Mouse (Mus musculus) layer of hippocampus, postnatal 36 days (tissue): ENCODE measurements at regions not wholly inside any gene's neighbourhood (a gene's known extent, or its start where the extent isn't known, plus 50 kb on each side); places are given as distances from the start of the nearest gene placed in this dataset.
"Not testable (repeated sequence)": the region's sequence is repeated elsewhere in the genome, so short reads cannot be mapped to it uniquely, and the experiment has no call there.

ENCODE experiments used
- DNase-seq, 2 experiments: peaks; one replicate each; pipeline ENCODE4 v3.0.0; 2022

DNA sequence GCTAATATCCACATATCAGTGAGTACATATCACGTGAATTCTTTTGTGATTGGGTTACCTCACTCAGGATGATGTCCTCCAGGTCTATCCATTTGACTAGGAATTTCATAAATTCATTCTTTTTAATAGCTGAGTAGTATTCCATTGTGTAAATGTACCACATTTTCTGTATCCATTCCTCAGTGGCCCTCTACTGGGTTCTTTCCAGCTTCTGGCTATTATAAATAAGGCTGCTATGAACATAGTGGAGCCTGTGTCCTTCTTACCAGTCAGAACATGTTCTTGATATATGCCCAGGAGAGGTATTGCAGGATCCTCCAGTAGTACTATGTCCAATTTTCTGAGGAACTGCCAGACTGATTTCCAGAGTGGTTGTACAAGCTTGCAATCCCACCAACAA, 884.0 kb upstream of the Lrrc4c start:
- DNase-seq = not testable (repeated sequence)

DNA sequence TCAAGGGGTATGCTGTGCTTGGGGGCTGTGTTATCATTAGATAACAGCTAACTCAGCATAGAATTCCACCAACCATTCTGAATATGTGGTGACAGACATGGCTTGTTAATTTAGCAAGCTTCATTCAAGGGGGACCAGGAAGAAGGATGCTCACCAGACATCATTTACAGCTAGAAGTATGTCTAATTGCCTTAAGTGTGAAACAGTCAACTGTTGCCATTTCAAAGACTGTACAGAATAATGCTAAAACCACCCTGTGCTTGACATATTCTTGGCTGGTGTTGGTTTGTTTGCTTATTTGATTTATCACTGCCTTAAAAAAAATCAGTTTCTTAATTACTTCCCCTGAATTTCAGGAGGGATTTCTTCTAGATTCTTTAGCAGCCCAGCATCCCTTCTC, 877.0 kb upstream of the Lrrc4c start:
- no peak for DNase-seq

DNA sequence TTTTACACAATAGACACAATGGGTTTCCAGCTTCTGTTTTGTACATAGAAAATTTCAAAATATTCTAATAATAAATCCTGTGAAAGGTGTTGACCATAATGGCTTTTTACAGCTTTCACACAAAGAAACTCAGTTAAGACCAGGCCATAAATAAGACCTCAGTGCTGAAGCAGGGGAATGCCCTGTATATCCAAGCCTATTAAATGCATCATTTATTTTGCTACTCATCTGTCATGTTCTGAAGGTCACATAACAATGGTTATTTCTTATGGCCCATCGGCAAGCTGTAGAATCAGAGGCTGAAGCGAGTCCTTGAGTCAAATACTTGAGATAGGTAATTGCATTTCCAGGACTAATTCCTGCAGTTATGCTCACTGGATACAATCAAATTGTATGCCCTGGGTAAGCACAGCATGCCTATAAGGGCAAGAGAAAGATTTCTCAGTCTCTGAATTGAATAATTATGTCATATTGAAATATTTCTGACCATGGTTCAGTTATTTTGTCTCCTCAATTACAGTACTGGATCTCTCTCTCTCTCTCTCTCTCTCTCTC, 874.6 kb upstream of the Lrrc4c start:
- DNase-seq = no peak

DNA sequence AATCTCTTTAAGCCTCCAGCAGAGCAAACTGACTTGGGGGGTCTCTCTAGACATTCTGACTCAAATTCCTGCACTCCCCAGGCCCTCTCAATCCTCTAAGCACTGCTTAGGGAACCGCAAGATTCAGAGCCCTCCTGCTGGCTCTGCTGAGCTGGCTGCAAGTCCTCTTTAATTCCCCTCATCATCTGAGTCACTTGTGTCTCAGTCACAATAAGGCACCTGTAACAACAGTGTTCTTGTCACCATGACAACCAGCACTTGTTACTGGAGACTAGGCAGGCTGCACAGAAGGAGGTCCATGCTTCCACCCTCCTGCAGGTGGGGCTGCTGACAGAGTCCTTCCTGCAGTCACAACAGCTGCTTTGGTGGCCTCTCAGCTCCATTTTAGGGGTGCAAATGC, 869.1 kb upstream of the Lrrc4c start:
- DNase-seq = no peak

DNA sequence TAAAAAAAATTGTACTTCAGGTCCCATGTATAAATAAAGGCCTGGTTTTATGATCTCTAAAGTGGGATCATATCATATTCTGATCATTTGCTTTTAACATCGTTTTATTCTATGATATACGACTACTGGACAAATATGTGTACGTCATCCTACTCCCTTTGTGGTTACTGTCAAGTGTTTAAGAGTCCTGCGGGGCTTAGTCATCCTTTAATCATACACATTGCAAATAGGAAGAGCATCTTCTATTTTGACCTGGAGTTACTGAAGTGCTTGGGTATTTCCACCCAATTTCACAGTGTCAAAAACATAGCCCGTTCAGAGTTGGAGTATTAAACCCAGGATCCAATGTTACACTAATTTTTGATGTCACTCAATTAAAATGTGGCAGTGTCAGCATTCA, 838.1 kb upstream of the Lrrc4c start:
- DNase-seq = no peak

DNA sequence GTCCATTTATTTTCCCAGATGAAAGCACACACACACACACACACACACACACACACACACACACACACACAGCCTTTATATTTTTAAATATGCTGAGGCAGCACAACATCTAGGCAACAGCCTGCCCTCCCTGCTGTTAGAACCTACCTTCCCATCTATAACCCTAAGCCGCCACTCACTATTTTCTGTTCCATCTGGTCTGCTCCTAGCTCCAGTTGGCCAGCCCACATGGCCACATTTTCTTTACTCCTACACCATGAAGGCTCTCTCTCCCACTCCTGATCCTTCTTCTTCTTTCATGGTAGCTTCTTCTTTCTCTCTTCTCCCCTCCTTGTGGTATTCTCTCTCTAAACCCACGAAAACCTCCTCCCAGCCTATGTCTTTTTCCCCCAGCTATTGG, 834.6 kb upstream of the Lrrc4c start:
- DNase-seq = peak in 1 of 2 experiments; percentile 10

DNA sequence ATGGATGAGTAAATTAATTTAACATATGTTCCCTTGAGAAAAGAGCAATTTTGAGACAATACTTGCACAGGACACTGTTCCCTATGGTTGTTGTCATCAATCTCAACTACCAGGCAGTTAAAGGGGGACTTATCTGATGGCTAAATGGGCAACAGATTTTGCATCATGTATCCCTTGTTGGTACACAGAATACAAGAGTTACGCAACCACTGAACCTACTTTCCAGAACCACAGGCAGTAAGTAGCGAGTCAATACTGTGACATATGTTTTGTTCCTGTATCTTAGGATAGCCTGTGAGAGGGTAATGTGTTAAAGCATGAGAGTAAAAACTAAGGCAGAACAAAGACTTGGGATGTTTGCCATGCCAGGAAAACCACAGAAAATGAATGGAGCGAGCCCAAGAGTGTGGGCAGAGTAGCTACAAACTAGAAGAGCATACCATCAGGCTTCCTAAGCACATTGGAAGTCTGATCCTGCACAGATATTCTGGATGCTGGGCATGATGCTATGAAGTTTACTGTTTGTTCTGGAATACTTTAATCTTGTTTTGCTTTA, 830.3 kb upstream of the Lrrc4c start:
- DNase-seq = no peak

DNA sequence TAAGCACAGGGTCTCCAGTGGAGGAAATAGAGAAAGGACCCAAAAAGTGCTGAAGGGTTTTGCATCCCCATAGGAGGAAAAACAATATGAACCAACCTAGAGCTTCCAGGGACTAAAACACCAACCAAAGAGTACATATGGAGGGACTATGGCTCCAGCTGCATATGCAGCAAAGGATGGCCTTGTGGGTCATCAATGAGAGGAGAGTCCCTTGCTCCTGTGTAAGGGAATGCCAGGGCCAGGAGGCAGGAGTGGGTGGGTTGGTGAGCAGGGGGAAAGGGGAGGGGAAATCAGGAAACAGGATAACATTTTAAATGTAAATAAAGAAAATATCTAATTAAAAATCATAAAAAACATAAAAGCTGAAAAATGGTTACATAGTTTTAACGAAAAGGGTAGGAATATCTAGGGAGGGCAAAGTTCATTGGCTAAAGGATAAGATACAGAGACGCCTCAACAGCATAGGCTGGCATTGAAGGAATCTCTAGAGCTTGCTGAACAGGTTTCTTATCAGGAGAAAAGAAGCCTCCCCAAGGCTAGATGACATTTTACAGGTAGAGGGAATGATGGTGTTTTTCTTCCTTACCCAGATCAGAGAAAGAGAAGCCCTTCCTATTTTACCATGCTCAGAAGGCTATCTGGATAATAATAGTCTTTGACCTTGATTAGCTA, 823.8 kb upstream of the Lrrc4c start:
- no peak for DNase-seq

DNA sequence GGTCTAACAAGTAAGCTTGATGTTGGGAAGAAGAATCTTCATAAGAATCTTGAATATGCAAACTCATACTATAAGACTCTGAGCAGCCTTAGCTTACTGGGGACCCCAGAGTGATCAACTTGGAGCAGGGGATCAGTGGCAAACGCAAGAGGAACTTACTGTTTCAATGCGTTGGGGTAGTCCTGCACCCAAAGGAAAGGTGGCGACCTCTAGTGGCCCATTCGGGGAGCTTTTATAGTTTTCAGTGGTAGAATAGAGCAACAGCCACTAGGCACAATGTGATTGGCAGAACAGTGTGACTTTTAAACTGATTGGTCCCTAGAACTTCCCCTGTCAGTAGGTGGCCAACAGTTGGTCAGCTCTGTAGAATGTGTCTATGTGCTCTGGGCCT, 823.3 kb upstream of the Lrrc4c start:
- no peak for DNase-seq

DNA sequence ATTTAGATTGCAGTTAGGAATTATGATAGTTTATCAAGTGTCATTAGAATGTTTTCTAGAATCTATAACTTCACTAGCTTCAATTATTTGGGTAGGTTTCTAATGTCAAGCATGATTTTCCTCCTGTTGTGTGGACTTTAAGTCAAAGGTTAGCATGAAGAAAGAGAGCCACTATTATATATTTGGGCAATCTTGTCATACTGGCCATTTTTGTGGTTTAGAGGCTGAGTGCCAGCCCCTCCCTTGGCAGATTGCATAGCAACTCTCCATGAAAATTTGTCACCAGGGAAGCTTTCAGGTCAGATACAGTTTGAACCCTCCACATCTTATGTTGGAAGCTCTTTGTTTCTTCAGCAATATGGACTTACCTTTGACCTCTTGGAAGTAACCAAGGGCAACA, 806.7 kb upstream of the Lrrc4c start:
- no peak for DNase-seq

DNA sequence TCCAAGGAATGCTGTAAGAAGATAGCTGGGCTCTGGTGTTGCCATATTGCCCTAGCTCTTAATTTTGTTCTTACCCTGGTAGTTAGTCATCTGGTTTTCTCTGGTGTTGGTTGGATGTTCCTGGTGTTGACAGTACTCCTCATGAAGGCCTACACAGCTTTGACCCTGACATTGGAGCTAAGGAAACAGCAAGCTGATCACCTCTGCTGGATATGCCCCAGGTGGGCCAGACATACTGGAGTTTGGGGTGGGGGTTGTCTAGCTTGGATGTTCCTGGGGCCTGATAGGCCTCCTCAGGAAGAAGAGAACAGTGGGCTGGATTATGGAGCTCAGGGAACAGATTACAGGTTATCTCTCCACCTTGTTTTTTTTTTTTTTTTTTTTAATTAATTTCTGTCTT, 796.3 kb upstream of the Lrrc4c start:
- DNase-seq = no peak

DNA sequence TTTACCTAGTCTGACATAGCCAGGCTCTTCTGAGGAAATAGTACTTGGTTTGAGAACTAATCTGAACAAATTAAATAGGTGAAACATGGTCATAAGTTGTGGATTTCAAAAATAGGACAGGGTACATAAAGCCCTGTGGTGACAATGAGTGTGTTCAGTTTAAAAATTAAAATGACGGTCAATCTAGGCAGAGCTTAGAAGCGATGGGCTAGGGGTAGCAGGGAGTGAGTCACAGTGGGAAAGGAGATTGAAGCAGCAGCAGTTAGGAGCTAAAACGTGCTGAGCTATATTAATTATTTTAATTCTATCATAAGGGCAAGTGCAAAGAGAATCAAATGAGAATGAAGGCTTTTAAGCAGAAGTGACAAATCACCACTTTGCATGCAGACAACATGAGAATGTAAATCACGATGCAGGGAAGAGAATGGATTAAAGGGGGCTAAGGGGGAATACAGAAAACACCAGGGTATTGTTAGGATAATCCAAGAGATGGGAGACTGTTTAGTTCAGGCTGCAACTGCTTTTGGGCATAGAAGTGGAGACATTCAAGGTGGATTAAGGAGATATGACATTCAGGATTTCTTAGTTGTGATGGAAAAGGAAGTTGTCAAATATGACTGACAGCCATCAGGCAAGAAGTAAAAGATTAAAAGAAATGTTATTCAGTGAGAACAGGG, 793.2 kb upstream of the Lrrc4c start:
- no peak for DNase-seq

DNA sequence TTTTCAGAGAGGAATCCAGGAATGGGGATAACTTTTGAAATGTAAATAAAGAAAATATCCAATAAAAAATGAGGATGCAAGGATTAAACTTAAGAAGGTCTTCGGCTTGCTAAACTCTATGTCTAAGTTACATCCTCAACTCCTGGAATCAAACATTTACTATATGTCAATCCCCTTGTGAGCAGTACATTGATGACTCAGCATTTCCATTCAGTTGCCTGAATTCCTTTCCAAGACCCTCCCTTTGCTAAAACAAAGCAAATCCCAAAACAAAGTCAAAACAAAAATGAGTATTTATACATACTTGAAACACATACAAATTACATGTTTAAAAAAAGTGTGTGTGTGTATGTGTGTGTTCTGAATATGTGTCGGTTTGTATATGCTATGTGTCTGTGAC, 753.9 kb upstream of the Lrrc4c start:
- no peak for DNase-seq

DNA sequence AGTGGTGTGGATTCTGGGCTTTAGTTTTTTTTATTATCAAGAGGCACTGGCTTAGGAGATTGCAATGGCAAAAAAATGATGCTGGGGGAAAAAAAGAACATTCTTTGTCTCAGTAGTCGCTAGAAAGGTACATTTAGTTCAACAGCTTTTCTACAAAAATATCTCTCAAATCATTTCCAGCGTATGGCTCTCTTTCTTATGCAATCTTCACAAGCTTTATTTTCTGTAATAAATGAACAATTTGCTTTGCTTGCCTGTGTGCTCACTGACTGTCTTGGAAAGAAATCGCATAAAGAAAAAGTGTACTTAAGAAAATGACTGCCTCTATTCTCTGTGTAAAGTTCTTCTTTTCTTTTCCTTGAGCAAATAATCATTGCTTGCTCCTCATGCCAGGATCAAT, 742.1 kb upstream of the Lrrc4c start:
- no peak for DNase-seq

DNA sequence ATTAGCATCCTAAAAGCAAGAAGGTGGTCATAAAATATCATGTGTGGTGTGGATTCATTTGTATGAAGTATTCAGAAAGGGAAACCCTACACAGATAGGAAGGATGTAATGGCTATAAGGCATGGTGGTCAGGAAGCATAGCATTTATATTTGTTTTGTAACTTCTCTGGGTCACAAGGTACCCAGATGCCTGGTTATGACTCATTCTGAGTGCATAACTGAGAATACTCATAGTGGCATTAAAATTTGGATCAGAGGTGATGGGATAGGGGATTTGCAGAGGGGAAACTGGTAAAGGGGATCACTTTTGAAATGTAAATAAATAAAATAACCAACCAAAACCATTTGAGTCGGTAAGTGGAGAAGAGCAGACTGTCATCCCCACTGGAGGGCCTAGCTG, 738.8 kb upstream of the Lrrc4c start:
- no peak for DNase-seq

DNA sequence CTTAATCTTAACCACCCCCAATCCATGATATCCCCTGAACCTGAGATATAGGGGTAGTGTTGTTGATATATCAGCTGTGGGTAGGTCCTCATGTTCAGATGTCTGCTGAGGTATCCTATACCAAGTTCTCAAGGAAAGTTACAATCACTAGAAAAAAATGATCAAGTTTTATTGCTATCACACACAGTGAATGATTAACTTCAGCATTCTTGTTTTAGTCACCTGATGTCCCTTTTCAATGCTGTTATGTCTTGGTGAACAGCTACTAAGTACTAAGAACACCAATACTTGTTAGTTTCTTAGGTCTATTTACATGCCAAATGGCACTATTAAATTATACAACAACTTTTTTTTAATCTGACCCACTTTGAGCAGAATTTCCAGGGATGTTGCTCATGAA, 732.0 kb upstream of the Lrrc4c start:
- DNase-seq = no peak

DNA sequence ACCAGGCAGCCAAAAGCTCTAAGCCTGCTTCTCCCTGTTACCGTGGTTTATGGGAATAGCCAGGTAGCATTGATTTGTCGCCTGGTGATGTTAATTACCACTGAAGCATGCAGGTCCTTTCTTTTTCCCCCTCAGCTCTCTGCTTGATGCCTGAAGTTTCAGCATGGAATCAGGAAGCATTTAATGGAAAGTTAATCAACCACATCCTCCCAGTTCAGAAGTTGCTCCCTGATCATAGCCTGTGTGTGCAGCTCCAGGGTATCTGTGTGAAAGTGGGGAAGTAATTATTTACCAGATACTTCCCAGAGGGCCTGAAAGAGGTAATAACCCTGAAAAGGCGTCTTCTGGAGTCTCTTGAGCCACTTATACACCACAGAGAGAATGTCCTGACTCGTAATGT, 730.9 kb upstream of the Lrrc4c start:
- no peak for DNase-seq

DNA sequence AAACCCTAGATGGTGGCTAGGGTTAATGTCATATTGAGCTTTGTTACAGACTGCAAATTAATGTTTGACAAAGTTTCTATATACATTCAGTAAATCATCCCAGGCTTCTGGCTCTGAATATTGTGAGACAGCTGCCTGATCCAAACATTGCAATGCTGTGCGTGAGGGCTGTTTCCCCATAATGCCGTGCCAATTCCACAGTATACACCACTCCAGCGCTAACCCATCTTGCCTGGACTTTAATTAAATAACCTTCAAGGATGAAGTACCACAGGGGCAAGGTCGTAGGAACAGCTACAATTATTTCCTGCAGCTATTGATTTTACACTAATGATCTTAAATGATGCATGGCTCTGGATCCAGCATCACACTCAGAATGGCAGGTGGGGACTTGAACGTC, 704.6 kb upstream of the Lrrc4c start:
- no peak for DNase-seq

DNA sequence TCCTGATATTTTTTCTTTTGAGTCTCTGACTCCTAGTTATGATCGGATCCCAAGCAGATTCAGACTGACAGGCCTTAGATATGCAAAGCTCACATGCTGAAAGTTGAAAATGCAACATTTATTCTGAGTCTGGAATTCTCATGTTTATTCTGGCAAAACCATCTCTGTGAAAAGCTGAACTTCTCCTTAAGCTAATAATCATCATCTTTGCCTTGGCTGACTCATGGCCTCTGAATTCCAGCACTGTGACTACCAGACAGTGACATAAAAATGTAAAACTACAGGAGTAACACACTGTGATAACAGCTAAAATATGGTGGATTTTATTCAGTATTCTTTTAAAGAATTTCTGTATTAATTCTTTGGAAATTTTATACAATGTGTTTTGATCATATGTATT, 680.4 kb upstream of the Lrrc4c start:
- DNase-seq = no peak

DNA sequence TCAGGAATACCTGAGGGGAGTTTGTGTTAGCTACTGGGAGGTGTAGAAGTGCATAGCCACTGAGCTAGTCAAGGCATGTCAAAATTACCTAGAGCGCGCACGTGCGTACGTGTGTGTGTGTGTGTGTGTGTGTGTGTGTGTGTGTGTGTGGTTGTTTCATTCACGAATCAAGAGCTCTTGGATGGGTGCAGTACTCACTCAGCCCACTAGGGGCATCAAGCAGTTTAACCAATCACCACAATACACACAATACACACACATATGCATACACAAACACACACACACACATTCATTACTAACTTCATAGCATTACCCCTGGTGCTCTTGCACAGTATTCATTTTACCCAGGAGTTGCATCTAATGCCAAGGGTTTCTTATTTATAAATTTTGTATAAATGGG, 643.6 kb upstream of the Lrrc4c start:
- DNase-seq = no peak

DNA sequence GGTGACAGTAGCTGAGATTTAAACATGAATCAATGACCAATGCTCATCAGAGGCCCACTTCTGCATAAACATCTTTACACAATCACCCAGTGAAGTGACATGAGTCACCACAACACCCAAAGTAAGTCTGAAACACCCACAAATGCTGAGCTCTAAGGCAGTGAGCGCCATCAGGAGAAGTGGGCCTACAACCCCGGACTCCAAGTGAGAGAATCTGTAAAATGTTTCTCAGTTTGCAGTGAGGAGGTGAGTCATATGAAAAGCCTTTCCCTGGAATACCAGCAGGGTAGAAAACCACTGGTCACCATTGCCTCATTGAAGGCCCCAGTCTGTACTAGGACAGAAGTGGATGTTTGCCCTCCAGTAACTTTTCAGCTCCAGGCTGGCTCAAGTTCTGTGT, 602.6 kb upstream of the Lrrc4c start:
- no peak for DNase-seq
